Mouse (Mus musculus): ENCODE results near the gene Nup88. TPM values are rescaled to one million over a fixed set of nuclear protein-coding genes. Genes with fewer than 3 reads are reported as not detected.

Nup88 gene
- polyA plus RNA-seq (2014; fragmentation: Nextera tagmentation; extraction: Ambion mirVana): 176 and 178 TPM in 2 replicates

- DNase-seq (ENCODE audit: low spot score): peak; percentile 93
- Histone ChIP-seq H3K9me3 (ENCODE audit: control insufficient read depth, low read length) (no peaks in the 10 kb centered on the region), H3K4me2 (ENCODE audit: low read depth, severe bottlenecking) (peak within 1 kb of the TSS; percentile 79), H3K4me3 (ENCODE audit: low read depth, low read length) (peak within 1 kb of the TSS; percentile 93), H3K4me1 (ENCODE audit: control insufficient read depth, insufficient read depth, low read length) (peaks cover 6% of the 10 kb centered on the region; the same call in 1 of the 2 replicates), H3K27ac (replicated peaks; ENCODE audit: low read depth, low read length) (peak within 1 kb of the TSS; percentile 56; the same call in 1 of the 2 replicates), H3K27me3 (ENCODE audit: control insufficient read depth, insufficient read depth, low read length) (no peaks in the 10 kb centered on the region), H3K36me3 (ENCODE audit: control insufficient read depth, insufficient read depth, low read length) (peaks cover 3% of the 10 kb centered on the region), H3K9ac (ENCODE audit: low read length) (peak within 1 kb of the TSS; percentile 93)
- peak; percentile 98 for ATAC-seq (ENCODE audit: insufficient number of reproducible peaks, low FRiP score, low TSS enrichment, low read depth)
- WGBS: under 1% methylated on average over 43 of the region's 43 CpGs
These were observed at the start of gene Nup88, which contains the start of gene Rpain for GRCm38 (mm10) chr11:70969821-70970559. Gene Nup88, minus strand, starts transcription at chr11:70969973. Gene Rpain, plus strand, starts transcription at chr11:70970213.

- peak overlapping the region; percentile 73 for H3K9ac ChIP-seq (ENCODE audit: low read length)
- H3K27me3 ChIP-seq (ENCODE audit: control insufficient read depth, insufficient read depth, low read length): no peaks in the 10 kb centered on the region
- no peaks in the 10 kb centered on the region; the same call in 1 of the 2 replicates for H3K36me3 ChIP-seq (ENCODE audit: control insufficient read depth, insufficient read depth, low read length)
- H3K4me1 ChIP-seq (ENCODE audit: control insufficient read depth, insufficient read depth, low read length): peaks cover 5% of the 10 kb centered on the region; the same call in 1 of the 2 replicates
- no peaks in the 10 kb centered on the region for H3K9me3 ChIP-seq (ENCODE audit: control insufficient read depth, low read length)
- H3K4me3 ChIP-seq (ENCODE audit: low read depth, low read length): peak overlapping the region; percentile 83
- ATAC-seq (ENCODE audit: insufficient number of reproducible peaks, low FRiP score, low TSS enrichment, low read depth) (peak; percentile 49), DNase-seq (ENCODE audit: low spot score) (no peak)
- H3K4me2 ChIP-seq (ENCODE audit: low read depth, severe bottlenecking): peak overlapping the region; percentile 55
- H3K27ac ChIP-seq (replicated peaks; ENCODE audit: low read depth, low read length): 0 out of 2 replicates have a peak overlapping the region, but pooled peaks have one; percentile 9
- WGBS: 6% methylated on average over 28 of the region's 28 CpGs
These were observed 48.8 kb upstream of the Nup88 start for GRCm38 (mm10) chr11:71018416-71019200.

GRCm38 (mm10) chr11:71017051-71017450, 47.3 kb upstream of the Nup88 start:
- no peak overlapping the region for H3K4me3 ChIP-seq (ENCODE audit: low read depth, low read length)
- peaks cover 5% of the 10 kb centered on the region; the same call in 1 of the 2 replicates for H3K4me1 ChIP-seq (ENCODE audit: control insufficient read depth, insufficient read depth, low read length)
- peaks cover 5% of the 10 kb centered on the region; the same call in 1 of the 2 replicates for H3K36me3 ChIP-seq (ENCODE audit: control insufficient read depth, insufficient read depth, low read length)
- 82% methylated on average over 1 of the region's 1 CpGs for WGBS
- no peak for DNase-seq (ENCODE audit: low spot score)
- H3K27ac ChIP-seq (replicated peaks; ENCODE audit: low read depth, low read length): no peak overlapping the region
- no peaks in the 10 kb centered on the region for H3K27me3 ChIP-seq (ENCODE audit: control insufficient read depth, insufficient read depth, low read length)
- no peak overlapping the region for H3K4me2 ChIP-seq (ENCODE audit: low read depth, severe bottlenecking)
- no peak for ATAC-seq (ENCODE audit: insufficient number of reproducible peaks, low FRiP score, low TSS enrichment, low read depth)
- no peak overlapping the region for H3K9ac ChIP-seq (ENCODE audit: low read length)
- no peaks in the 10 kb centered on the region for H3K9me3 ChIP-seq (ENCODE audit: control insufficient read depth, low read length)

GRCm38 (mm10) chr11:71012743-71013142, 43.0 kb upstream of the Nup88 start:
- no peak overlapping the region for H3K27ac ChIP-seq (replicated peaks; ENCODE audit: low read depth, low read length)
- H3K36me3 ChIP-seq (ENCODE audit: control insufficient read depth, insufficient read depth, low read length): peaks cover 10% of the 10 kb centered on the region; the same call in 1 of the 2 replicates
- ATAC-seq (ENCODE audit: insufficient number of reproducible peaks, low FRiP score, low TSS enrichment, low read depth) (no peak), DNase-seq (ENCODE audit: low spot score) (no peak)
- H3K9ac ChIP-seq (ENCODE audit: low read length): no peak overlapping the region
- WGBS: 92% methylated on average over 7 of the region's 7 CpGs
- no peaks in the 10 kb centered on the region for H3K4me1 ChIP-seq (ENCODE audit: control insufficient read depth, insufficient read depth, low read length)
- no peaks in the 10 kb centered on the region for H3K27me3 ChIP-seq (ENCODE audit: control insufficient read depth, insufficient read depth, low read length)
- H3K4me2 ChIP-seq (ENCODE audit: low read depth, severe bottlenecking): no peak overlapping the region
- no peak overlapping the region for H3K4me3 ChIP-seq (ENCODE audit: low read depth, low read length)
- H3K9me3 ChIP-seq (ENCODE audit: control insufficient read depth, low read length): no peaks in the 10 kb centered on the region

- Histone ChIP-seq H3K4me3 (ENCODE audit: low read depth, low read length) (no peak overlapping the region), H3K27me3 (ENCODE audit: control insufficient read depth, insufficient read depth, low read length) (no peaks in the 10 kb centered on the region), H3K36me3 (ENCODE audit: control insufficient read depth, insufficient read depth, low read length) (peaks cover 10% of the 10 kb centered on the region; the same call in 1 of the 2 replicates), H3K27ac (replicated peaks; ENCODE audit: low read depth, low read length) (no peak overlapping the region), H3K4me2 (ENCODE audit: low read depth, severe bottlenecking) (no peak overlapping the region), H3K4me1 (ENCODE audit: control insufficient read depth, insufficient read depth, low read length) (no peaks in the 10 kb centered on the region), H3K9me3 (ENCODE audit: control insufficient read depth, low read length) (no peaks in the 10 kb centered on the region), H3K9ac (ENCODE audit: low read length) (no peak overlapping the region)
- ATAC-seq (ENCODE audit: insufficient number of reproducible peaks, low FRiP score, low TSS enrichment, low read depth) (no peak), DNase-seq (ENCODE audit: low spot score) (no peak)
- whole genome bisulfite sequencing: 97% methylated on average over 3 of the region's 3 CpGs
These were observed 38.5 kb upstream of the Nup88 start for GRCm38 (mm10) chr11:71008321-71008720.

GRCm38 (mm10) chr11:71007831-71008230, 38.1 kb upstream of the Nup88 start:
- H3K27me3 ChIP-seq (ENCODE audit: control insufficient read depth, insufficient read depth, low read length): no peaks in the 10 kb centered on the region
- 94% methylated on average over 7 of the region's 7 CpGs for WGBS
- peaks cover 10% of the 10 kb centered on the region; the same call in 1 of the 2 replicates for H3K36me3 ChIP-seq (ENCODE audit: control insufficient read depth, insufficient read depth, low read length)
- no peak for DNase-seq (ENCODE audit: low spot score)
- no peak overlapping the region for H3K9ac ChIP-seq (ENCODE audit: low read length)
- no peak overlapping the region for H3K27ac ChIP-seq (replicated peaks; ENCODE audit: low read depth, low read length)
- H3K9me3 ChIP-seq (ENCODE audit: control insufficient read depth, low read length): no peaks in the 10 kb centered on the region
- no peak for ATAC-seq (ENCODE audit: insufficient number of reproducible peaks, low FRiP score, low TSS enrichment, low read depth)
- H3K4me2 ChIP-seq (ENCODE audit: low read depth, severe bottlenecking): no peak overlapping the region
- no peak overlapping the region for H3K4me3 ChIP-seq (ENCODE audit: low read depth, low read length)
- peaks cover 3% of the 10 kb centered on the region for H3K4me1 ChIP-seq (ENCODE audit: control insufficient read depth, insufficient read depth, low read length)

GRCm38 (mm10) chr11:71007026-71007425, 37.3 kb upstream of the Nup88 start:
- Histone ChIP-seq H3K27me3 (ENCODE audit: control insufficient read depth, insufficient read depth, low read length) (no peaks in the 10 kb centered on the region), H3K4me3 (ENCODE audit: low read depth, low read length) (no peak overlapping the region), H3K4me1 (ENCODE audit: control insufficient read depth, insufficient read depth, low read length) (peaks cover 5% of the 10 kb centered on the region), H3K4me2 (ENCODE audit: low read depth, severe bottlenecking) (no peak overlapping the region), H3K27ac (replicated peaks; ENCODE audit: low read depth, low read length) (no peak overlapping the region), H3K9me3 (ENCODE audit: control insufficient read depth, low read length) (no peaks in the 10 kb centered on the region), H3K9ac (ENCODE audit: low read length) (no peak overlapping the region), H3K36me3 (ENCODE audit: control insufficient read depth, insufficient read depth, low read length) (peaks cover 5% of the 10 kb centered on the region; the same call in 1 of the 2 replicates)
- ATAC-seq (ENCODE audit: insufficient number of reproducible peaks, low FRiP score, low TSS enrichment, low read depth) (no peak), DNase-seq (ENCODE audit: low spot score) (no peak)
- 95% methylated on average over 6 of the region's 6 CpGs for WGBS

GRCm38 (mm10) chr11:71005046-71005445, 35.3 kb upstream of the Nup88 start:
- H3K9me3 ChIP-seq (ENCODE audit: control insufficient read depth, low read length): no peaks in the 10 kb centered on the region
- H3K4me1 ChIP-seq (ENCODE audit: control insufficient read depth, insufficient read depth, low read length): peaks cover 5% of the 10 kb centered on the region
- H3K4me3 ChIP-seq (ENCODE audit: low read depth, low read length): peak overlapping the region; percentile 92; the same call in 1 of the 2 replicates
- WGBS: 60% methylated on average over 5 of the region's 5 CpGs
- peaks cover 2% of the 10 kb centered on the region; the same call in 1 of the 2 replicates for H3K36me3 ChIP-seq (ENCODE audit: control insufficient read depth, insufficient read depth, low read length)
- no peak overlapping the region for H3K27ac ChIP-seq (replicated peaks; ENCODE audit: low read depth, low read length)
- DNase-seq (ENCODE audit: low spot score) (no peak), ATAC-seq (ENCODE audit: insufficient number of reproducible peaks, low FRiP score, low TSS enrichment, low read depth) (no peak)
- H3K27me3 ChIP-seq (ENCODE audit: control insufficient read depth, insufficient read depth, low read length): no peaks in the 10 kb centered on the region
- no peak overlapping the region for H3K9ac ChIP-seq (ENCODE audit: low read length)
- peak overlapping the region; percentile 35; the same call in 1 of the 2 replicates for H3K4me2 ChIP-seq (ENCODE audit: low read depth, severe bottlenecking)

All from limb, embryonic 11.5 days (tissue).